Mouse (Mus musculus): ENCODE measurements around the gene St6gal2. TPM values are rescaled to one million over a fixed set of nuclear protein-coding genes. Genes with fewer than 3 reads are reported as not detected.

The St6gal2 gene
- polyA plus RNA-seq, 1 experiment from 2014 or later, result 1.9 TPM

- ATAC-seq (ENCODE audit: insufficient read depth, low FRiP score), result no peak
- Histone ChIP-seq H3K4me3 (replicated peaks; ENCODE audit: low read length) (no peak overlapping the region), H3K4me1 (ENCODE audit: control insufficient read depth, insufficient read depth, low read length) (no peaks in the 10 kb centered on the region), H3K27ac (ENCODE audit: low read length) (no peak overlapping the region), H3K9ac (ENCODE audit: low read length) (no peak overlapping the region), H3K4me2 (ENCODE audit: low read depth, low read length) (no peak overlapping the region), H3K27me3 (ENCODE audit: control insufficient read depth, insufficient read depth, low read length) (no peaks in the 10 kb centered on the region), H3K36me3 (ENCODE audit: control insufficient read depth, insufficient read depth, low read length) (no peaks in the 10 kb centered on the region), H3K9me3 (replicated peaks; ENCODE audit: control insufficient read depth, low read length) (no peaks in the 10 kb centered on the region)
Observed at GRCm38 (mm10) chr17:55468963-55469362, 23.8 kb downstream of the St6gal2 start.

- H3K27ac ChIP-seq (ENCODE audit: low read length), result no peak overlapping the region
- H3K4me1 ChIP-seq (ENCODE audit: control insufficient read depth, insufficient read depth, low read length), result no peaks in the 10 kb centered on the region
- no peaks in the 10 kb centered on the region for H3K27me3 ChIP-seq (ENCODE audit: control insufficient read depth, insufficient read depth, low read length)
- H3K9me3 ChIP-seq (replicated peaks; ENCODE audit: control insufficient read depth, low read length), result no peaks in the 10 kb centered on the region
- H3K4me2 ChIP-seq (ENCODE audit: low read depth, low read length), result no peak overlapping the region
- peak; percentile 64; the same call in 1 of the 2 replicates for ATAC-seq (ENCODE audit: insufficient read depth, low FRiP score)
- H3K9ac ChIP-seq (ENCODE audit: low read length), result no peak overlapping the region
- H3K4me3 ChIP-seq (replicated peaks; ENCODE audit: low read length), result no peak overlapping the region
- 76% methylated on average over 4 of the region's 4 CpGs for WGBS
- H3K36me3 ChIP-seq (ENCODE audit: control insufficient read depth, insufficient read depth, low read length), result no peaks in the 10 kb centered on the region
Observed at GRCm38 (mm10) chr17:55475974-55476373, 30.8 kb downstream of the St6gal2 start.

DNA sequence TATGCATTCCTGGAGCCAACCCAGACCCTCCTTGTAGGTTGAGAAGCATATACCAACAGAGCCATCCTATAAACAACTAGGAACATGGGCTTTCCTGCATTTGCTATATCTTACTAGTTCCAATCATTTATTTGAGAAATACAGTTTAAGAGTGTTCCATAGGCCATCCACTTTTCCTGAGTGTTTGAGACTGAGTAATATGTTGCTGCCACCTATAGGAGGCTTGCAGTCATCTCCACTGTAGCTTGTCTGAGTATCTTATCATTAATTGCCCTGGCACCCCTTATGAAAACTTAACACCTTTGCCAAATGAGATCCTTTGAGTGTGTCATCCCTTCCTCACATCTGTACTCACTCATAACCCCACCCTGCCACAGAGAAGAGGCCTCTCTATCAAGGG lies 32.2 kb downstream of the St6gal2 start:
- Histone ChIP-seq H3K4me1 (ENCODE audit: control insufficient read depth, insufficient read depth, low read length) (no peaks in the 10 kb centered on the region), H3K4me3 (replicated peaks; ENCODE audit: low read length) (no peak overlapping the region), H3K36me3 (ENCODE audit: control insufficient read depth, insufficient read depth, low read length) (no peaks in the 10 kb centered on the region), H3K27me3 (ENCODE audit: control insufficient read depth, insufficient read depth, low read length) (no peaks in the 10 kb centered on the region), H3K9me3 (replicated peaks; ENCODE audit: control insufficient read depth, low read length) (no peaks in the 10 kb centered on the region), H3K4me2 (ENCODE audit: low read depth, low read length) (no peak overlapping the region), H3K27ac (ENCODE audit: low read length) (no peak overlapping the region), H3K9ac (ENCODE audit: low read length) (no peak overlapping the region)
- no peak for ATAC-seq (ENCODE audit: insufficient read depth, low FRiP score)

GRCm38 (mm10) chr17:55479367-55479766 lies 34.2 kb downstream of the St6gal2 start:
- no peaks in the 10 kb centered on the region for H3K4me1 ChIP-seq (ENCODE audit: control insufficient read depth, insufficient read depth, low read length)
- no peaks in the 10 kb centered on the region for H3K36me3 ChIP-seq (ENCODE audit: control insufficient read depth, insufficient read depth, low read length)
- H3K4me3 ChIP-seq (replicated peaks; ENCODE audit: low read length), result no peak overlapping the region
- H3K9me3 ChIP-seq (replicated peaks; ENCODE audit: control insufficient read depth, low read length), result no peaks in the 10 kb centered on the region
- no peaks in the 10 kb centered on the region for H3K27me3 ChIP-seq (ENCODE audit: control insufficient read depth, insufficient read depth, low read length)
- WGBS, result 79% methylated on average over 7 of the region's 7 CpGs
- H3K27ac ChIP-seq (ENCODE audit: low read length), result no peak overlapping the region
- ATAC-seq (ENCODE audit: insufficient read depth, low FRiP score), result no peak
- H3K9ac ChIP-seq (ENCODE audit: low read length), result no peak overlapping the region
- no peak overlapping the region for H3K4me2 ChIP-seq (ENCODE audit: low read depth, low read length)

GRCm38 (mm10) chr17:55484108-55484870 lies 39.1 kb downstream of the St6gal2 start:
- 83% methylated on average over 7 of the region's 7 CpGs for WGBS
- no peak overlapping the region for H3K9ac ChIP-seq (ENCODE audit: low read length)

GRCm38 (mm10) chr17:55531872-55532271 lies 86.7 kb downstream of the St6gal2 start:
- no peak for ATAC-seq (ENCODE audit: insufficient read depth, low FRiP score)
- no peak overlapping the region for H3K4me2 ChIP-seq (ENCODE audit: low read depth, low read length)
- H3K4me3 ChIP-seq (replicated peaks; ENCODE audit: low read length), result no peak overlapping the region
- no peak overlapping the region for H3K9ac ChIP-seq (ENCODE audit: low read length)
- 83% methylated on average over 7 of the region's 7 CpGs for WGBS
- no peaks in the 10 kb centered on the region for H3K9me3 ChIP-seq (replicated peaks; ENCODE audit: control insufficient read depth, low read length)
- no peaks in the 10 kb centered on the region for H3K36me3 ChIP-seq (ENCODE audit: control insufficient read depth, insufficient read depth, low read length)
- no peaks in the 10 kb centered on the region for H3K4me1 ChIP-seq (ENCODE audit: control insufficient read depth, insufficient read depth, low read length)
- H3K27ac ChIP-seq (ENCODE audit: low read length), result no peak overlapping the region
- H3K27me3 ChIP-seq (ENCODE audit: control insufficient read depth, insufficient read depth, low read length), result no peaks in the 10 kb centered on the region

More at GRCm38 (mm10) chr17:55484108-55484870, 39.1 kb downstream of the St6gal2 start:
- no peaks in the 10 kb centered on the region for H3K9me3 ChIP-seq (replicated peaks; ENCODE audit: control insufficient read depth, low read length)
- no peaks in the 10 kb centered on the region for H3K36me3 ChIP-seq (ENCODE audit: control insufficient read depth, insufficient read depth, low read length)
- no peak overlapping the region for H3K27ac ChIP-seq (ENCODE audit: low read length)
- no peak overlapping the region for H3K4me2 ChIP-seq (ENCODE audit: low read depth, low read length)
- no peak for ATAC-seq (ENCODE audit: insufficient read depth, low FRiP score)
- H3K4me3 ChIP-seq (replicated peaks; ENCODE audit: low read length), result no peak overlapping the region
- no peaks in the 10 kb centered on the region for H3K4me1 ChIP-seq (ENCODE audit: control insufficient read depth, insufficient read depth, low read length)
- H3K27me3 ChIP-seq (ENCODE audit: control insufficient read depth, insufficient read depth, low read length), result no peaks in the 10 kb centered on the region

- H3K36me3 ChIP-seq (ENCODE audit: control insufficient read depth, insufficient read depth, low read length), result no peaks in the 10 kb centered on the region
- H3K4me2 ChIP-seq (ENCODE audit: low read depth, low read length), result no peak overlapping the region
- H3K9ac ChIP-seq (ENCODE audit: low read length), result no peak overlapping the region
- H3K27me3 ChIP-seq (ENCODE audit: control insufficient read depth, insufficient read depth, low read length), result no peaks in the 10 kb centered on the region
- H3K9me3 ChIP-seq (replicated peaks; ENCODE audit: control insufficient read depth, low read length), result no peaks in the 10 kb centered on the region
- 77% methylated on average over 1 of the region's 1 CpGs for WGBS
- no peaks in the 10 kb centered on the region for H3K4me1 ChIP-seq (ENCODE audit: control insufficient read depth, insufficient read depth, low read length)
- ATAC-seq (ENCODE audit: insufficient read depth, low FRiP score), result no peak
- no peak overlapping the region for H3K4me3 ChIP-seq (replicated peaks; ENCODE audit: low read length)
- H3K27ac ChIP-seq (ENCODE audit: low read length), result no peak overlapping the region
Observed at GRCm38 (mm10) chr17:55548476-55548875, 103.3 kb downstream of the St6gal2 start.

GRCm38 (mm10) chr17:55561774-55562173 lies 116.6 kb downstream of the St6gal2 start:
- 58% methylated on average over 2 of the region's 2 CpGs for whole genome bisulfite sequencing
- Histone ChIP-seq H3K27me3 (ENCODE audit: control insufficient read depth, insufficient read depth, low read length) (no peaks in the 10 kb centered on the region), H3K9ac (ENCODE audit: low read length) (no peak overlapping the region), H3K4me1 (ENCODE audit: control insufficient read depth, insufficient read depth, low read length) (no peaks in the 10 kb centered on the region), H3K4me3 (replicated peaks; ENCODE audit: low read length) (no peak overlapping the region), H3K4me2 (ENCODE audit: low read depth, low read length) (no peak overlapping the region), H3K27ac (ENCODE audit: low read length) (no peak overlapping the region), H3K36me3 (ENCODE audit: control insufficient read depth, insufficient read depth, low read length) (no peaks in the 10 kb centered on the region), H3K9me3 (replicated peaks; ENCODE audit: control insufficient read depth, low read length) (no peaks in the 10 kb centered on the region)
- ATAC-seq (ENCODE audit: insufficient read depth, low FRiP score), result no peak
